Mouse (Mus musculus) heart, postnatal 0 days (tissue): ENCODE measurements around the gene Bhlhe40.

ENCODE experiments used
- CTCF ChIP-seq: IDR thresholded peaks from 2 replicates; pipeline ENCODE4 v1.5.1; 2016; ENCODE audit warnings: antibody characterized with exemption, control low read depth, low read depth
- EP300 ChIP-seq: IDR thresholded peaks from 2 replicates; pipeline ENCODE4 v1.6.1; 2016; ENCODE audit warnings: antibody characterized with exemption, low read depth

DNA sequence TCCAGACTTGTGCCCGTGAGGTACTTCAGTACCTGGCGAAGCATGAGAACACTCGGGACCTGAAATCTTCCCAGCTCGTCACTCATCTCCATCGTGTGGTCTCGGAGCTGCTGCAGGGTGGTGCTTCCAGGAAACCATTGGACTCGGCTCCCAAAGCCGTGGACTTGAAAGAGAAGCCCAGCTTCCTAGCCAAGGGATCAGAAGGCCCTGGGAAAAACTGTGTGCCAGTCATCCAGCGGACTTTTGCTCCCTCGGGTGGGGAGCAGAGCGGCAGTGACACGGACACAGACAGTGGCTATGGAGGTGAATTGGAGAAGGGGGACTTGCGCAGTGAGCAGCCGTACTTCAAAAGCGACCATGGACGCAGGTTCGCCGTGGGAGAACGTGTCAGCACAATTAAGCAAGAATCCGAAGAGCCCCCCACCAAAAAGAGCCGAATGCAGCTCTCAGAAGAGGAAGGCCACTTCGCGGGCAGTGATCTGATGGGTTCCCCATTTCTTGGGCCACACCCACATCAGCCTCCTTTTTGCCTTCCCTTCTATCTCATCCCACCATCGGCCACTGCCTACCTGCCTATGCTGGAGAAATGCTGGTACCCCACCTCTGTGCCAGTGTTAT, 4.2 kb downstream of the Bhlhe40 start:
- TF ChIP-seq CTCF = no peak
- no peak for TF ChIP-seq EP300
